Mouse (Mus musculus) cerebellum, adult 2 months (tissue): ENCODE measurements at regions not wholly inside any gene's neighbourhood (a gene's known extent, or its start where the extent isn't known, plus 50 kb on each side); places are given as distances from the start of the nearest gene placed in this dataset.

Experiments
- CTCF ChIP-seq: fragments of 200-500 bp; IDR thresholded peaks from 2 replicates; pipeline ENCODE4 v1.5.1; 2011; ENCODE audit warnings: low read depth, mild to moderate bottlenecking, control low read depth, low read length, moderate library complexity, borderline replicate concordance; ENCODE audit not compliant: insufficient read depth
- POLR2A ChIP-seq: fragments of 200-500 bp; IDR thresholded peaks from 2 replicates; pipeline ENCODE4 v1.6.1; 2011; ENCODE audit warnings: low read length, control low read depth, borderline replicate concordance; ENCODE audit not compliant: insufficient read depth

GRCm38 (mm10) chr2:51058158-51058557 is 90.8 kb downstream of the Rnd3 start:
- TF ChIP-seq CTCF, result no peak
- TF ChIP-seq POLR2A, result no peak
